Mouse (Mus musculus): ENCODE measurements around the gene Krt9. TPM values are rescaled to one million over a fixed set of nuclear protein-coding genes. Genes with fewer than 3 reads are reported as not detected.

Gene Krt9
- polyA plus RNA-seq, 1 experiment: 6.4 TPM

DNA sequence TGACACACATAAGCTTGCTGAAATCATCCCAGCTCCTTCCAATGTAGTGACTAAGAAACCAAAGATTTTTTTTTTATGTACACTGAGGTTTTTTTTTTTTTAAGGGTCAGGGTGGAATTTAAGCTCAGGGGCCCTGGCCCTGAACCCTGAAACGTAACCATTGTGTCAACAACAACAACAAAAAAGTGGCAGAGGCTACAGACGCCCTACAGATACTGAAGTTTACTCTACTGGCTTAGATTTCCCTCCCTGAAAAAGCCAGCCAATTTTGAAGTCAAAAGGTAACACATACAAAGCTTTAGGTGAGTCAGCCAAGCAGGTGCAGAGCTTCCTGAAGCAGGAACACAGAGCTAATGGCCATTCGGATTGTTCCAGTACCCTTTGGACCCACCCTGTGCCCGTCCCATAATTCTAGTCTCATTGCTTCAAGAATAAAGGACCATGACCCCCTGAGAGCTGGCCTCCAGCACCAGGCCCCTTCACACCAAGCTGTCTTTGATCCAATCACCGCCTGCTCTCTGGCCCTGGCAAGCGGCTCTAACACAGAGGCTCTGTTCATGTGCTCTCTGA, 35.1 kb downstream of the Krt9 start:
- H3K27ac ChIP-seq (ENCODE audit: insufficient read depth, low read length): no peak overlapping the region
- H3K4me3 ChIP-seq (ENCODE audit: insufficient read depth, low read length): no peak overlapping the region
- TF ChIP-seq CTCF (IDR thresholded peaks at IDR 0.05; ENCODE audit: extremely low read depth, insufficient read depth, low read length): no peak
- no peak for TF ChIP-seq POLR2A (IDR thresholded peaks at IDR 0.05; ENCODE audit: extremely low read depth, insufficient read depth, low read length)
- no peaks in the 10 kb centered on the region for H3K4me1 ChIP-seq (ENCODE audit: control insufficient read depth, insufficient read depth, low read length)

DNA sequence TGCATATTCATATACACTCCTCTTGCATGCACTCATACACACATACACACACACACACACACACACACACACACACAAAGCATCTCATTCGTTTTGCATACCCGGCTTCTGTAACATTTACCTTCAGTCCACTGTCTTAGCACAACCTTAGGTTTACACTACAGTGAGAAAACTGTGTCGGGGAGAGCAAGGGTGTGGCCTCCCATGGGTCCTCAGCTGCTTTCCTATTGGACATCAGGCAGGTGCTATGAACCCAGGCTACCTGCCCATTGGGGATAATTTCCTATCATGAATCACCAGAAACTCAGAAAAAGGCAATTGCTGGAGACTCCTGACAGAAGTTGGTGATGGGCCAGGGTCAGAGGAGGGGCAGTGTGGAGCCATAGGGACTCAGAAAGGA, 35.7 kb downstream of the Krt9 start:
- Histone ChIP-seq H3K4me1 (ENCODE audit: control insufficient read depth, insufficient read depth, low read length) (no peaks in the 10 kb centered on the region), H3K4me3 (ENCODE audit: insufficient read depth, low read length) (no peak overlapping the region), H3K27ac (ENCODE audit: insufficient read depth, low read length) (no peak overlapping the region)
- TF ChIP-seq POLR2A (IDR thresholded peaks at IDR 0.05; ENCODE audit: extremely low read depth, insufficient read depth, low read length): no peak
- TF ChIP-seq CTCF (IDR thresholded peaks at IDR 0.05; ENCODE audit: extremely low read depth, insufficient read depth, low read length): no peak

DNA sequence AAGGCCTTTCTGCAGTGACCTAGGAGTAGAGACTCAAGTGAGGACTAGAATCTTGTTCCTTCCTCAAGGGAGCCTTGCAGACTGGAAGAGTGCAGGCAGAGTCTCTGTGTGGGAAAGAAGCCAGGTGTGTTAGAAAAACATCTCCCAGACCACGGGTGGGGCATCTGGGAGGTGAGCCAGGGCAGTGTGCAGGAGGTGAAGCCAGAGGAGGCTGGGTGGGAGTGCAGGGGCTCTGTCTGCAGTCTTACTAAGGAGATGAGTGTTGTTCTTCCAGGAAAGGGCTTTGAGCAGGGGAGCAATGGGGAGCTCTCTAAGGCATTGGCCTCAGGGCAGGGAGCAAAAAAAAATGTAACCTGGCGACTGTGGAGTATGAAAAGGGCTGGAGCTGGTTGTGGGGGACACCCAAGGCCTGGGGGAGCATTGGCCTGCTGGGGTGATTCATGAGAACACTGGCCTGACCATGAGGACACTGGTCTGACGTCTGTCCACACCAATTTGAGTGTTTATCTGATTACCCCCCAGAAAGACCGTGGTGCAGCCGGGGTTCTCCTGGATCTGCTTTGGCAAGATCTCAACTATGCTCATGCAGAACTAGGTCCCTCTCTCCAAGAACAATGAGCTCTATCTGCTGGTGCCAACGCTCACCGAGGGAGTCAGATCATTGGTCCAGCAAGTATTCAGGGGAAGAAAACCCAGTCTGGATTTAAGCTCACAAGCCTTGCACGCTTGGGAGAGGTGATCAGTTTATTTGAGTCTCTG, 37.4 kb downstream of the Krt9 start:
- H3K4me1 ChIP-seq (ENCODE audit: control insufficient read depth, insufficient read depth, low read length): no peaks in the 10 kb centered on the region
- TF ChIP-seq POLR2A (IDR thresholded peaks at IDR 0.05; ENCODE audit: extremely low read depth, insufficient read depth, low read length) (no peak), CTCF (IDR thresholded peaks at IDR 0.05; ENCODE audit: extremely low read depth, insufficient read depth, low read length) (no peak)
- no peak overlapping the region for H3K4me3 ChIP-seq (ENCODE audit: insufficient read depth, low read length)
- no peak overlapping the region for H3K27ac ChIP-seq (ENCODE audit: insufficient read depth, low read length)

DNA sequence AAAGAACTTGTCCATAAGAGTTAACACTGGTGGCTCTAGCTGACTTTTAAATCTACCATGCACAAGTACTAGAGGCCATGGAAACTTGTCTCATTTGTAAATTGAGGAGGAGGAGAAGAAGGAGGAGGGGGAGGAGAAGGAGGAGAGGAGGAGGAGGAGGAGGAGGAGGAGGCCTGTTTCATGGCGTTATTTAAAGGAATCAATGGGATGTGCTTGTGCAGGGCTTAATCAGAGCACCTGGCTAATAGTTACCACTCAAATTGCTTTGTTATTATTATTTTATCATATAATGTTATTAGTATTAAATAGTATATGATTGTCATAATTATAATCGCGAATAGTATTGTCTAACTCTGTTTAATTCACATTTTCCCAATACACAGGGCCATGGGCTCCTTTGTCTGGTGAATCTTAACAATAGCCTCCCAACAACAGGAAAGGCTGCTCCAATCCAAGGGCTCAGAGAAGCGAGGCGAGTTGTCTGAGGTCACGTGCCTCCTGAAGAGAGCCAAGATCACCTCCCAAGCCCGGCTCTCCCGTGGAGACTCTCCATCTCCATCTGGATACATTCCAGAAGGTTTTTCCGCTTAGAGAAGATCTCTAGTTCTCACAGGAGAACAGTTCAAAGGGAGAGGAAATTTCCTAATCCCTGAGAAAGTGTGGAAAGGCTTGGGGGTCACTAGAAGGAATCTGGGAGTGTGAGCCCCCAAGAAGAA, 44.3 kb downstream of the Krt9 start, which contains the start of gene Krt19:
Krt19 (minus strand) TSS at position 51 of the 716 bp plus-strand sequence.
- Histone ChIP-seq H3K4me3 (ENCODE audit: insufficient read depth, low read length) (no peak within 1 kb of the TSS), H3K27ac (ENCODE audit: insufficient read depth, low read length) (no peak within 1 kb of the TSS), H3K4me1 (ENCODE audit: control insufficient read depth, insufficient read depth, low read length) (no peaks in the 10 kb centered on the region)
- no peak for TF ChIP-seq CTCF (IDR thresholded peaks at IDR 0.05; ENCODE audit: extremely low read depth, insufficient read depth, low read length)
- no peak for TF ChIP-seq POLR2A (IDR thresholded peaks at IDR 0.05; ENCODE audit: extremely low read depth, insufficient read depth, low read length)

GRCm38 (mm10) chr11:100147566-100148353, 45.3 kb downstream of the Krt9 start:
- Histone ChIP-seq H3K4me1 (ENCODE audit: control insufficient read depth, insufficient read depth, low read length) (no peaks in the 10 kb centered on the region), H3K4me3 (ENCODE audit: insufficient read depth, low read length) (no peak overlapping the region), H3K27ac (ENCODE audit: insufficient read depth, low read length) (no peak overlapping the region)
- no peak for TF ChIP-seq POLR2A (IDR thresholded peaks at IDR 0.05; ENCODE audit: extremely low read depth, insufficient read depth, low read length)
- TF ChIP-seq CTCF (IDR thresholded peaks at IDR 0.05; ENCODE audit: extremely low read depth, insufficient read depth, low read length): no peak

DNA sequence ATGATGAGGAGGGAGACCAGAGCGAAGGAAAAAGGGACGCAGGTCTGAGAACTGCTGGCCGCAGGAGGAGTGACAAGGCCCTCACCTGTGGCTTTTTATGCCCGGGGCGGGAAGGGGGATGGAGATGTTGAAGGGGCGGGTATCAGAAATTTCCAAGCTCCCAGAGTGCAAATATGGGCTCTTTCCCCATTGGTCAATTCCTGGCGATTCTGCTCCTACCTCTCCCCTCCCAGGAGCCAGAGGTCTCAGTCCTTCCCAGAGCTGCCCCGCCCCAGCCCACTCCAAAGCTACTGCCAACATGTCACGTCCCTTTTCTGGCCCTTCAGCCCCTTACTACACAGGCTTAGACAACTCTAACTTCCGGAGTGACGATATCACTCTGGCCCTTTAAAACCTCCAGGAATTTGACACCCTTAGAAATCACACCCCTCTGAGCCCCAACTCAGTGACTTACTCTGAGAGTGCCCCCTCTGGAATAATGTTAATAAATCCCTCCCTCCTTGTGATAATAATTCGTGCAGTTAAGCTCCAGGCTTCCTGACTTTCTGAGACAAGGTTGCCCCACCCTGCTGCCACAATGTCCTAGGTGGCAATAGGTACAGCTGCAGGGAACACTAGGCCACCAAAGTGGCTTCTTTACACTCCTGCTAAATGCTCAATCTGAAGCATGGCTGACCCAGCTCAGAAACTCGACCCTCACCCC, 47.0 kb downstream of the Krt9 start:
- Histone ChIP-seq H3K27ac (ENCODE audit: insufficient read depth, low read length) (no peak overlapping the region), H3K4me1 (ENCODE audit: control insufficient read depth, insufficient read depth, low read length) (no peaks in the 10 kb centered on the region), H3K4me3 (ENCODE audit: insufficient read depth, low read length) (no peak overlapping the region)
- TF ChIP-seq POLR2A (IDR thresholded peaks at IDR 0.05; ENCODE audit: extremely low read depth, insufficient read depth, low read length): no peak
- no peak for TF ChIP-seq CTCF (IDR thresholded peaks at IDR 0.05; ENCODE audit: extremely low read depth, insufficient read depth, low read length)

DNA sequence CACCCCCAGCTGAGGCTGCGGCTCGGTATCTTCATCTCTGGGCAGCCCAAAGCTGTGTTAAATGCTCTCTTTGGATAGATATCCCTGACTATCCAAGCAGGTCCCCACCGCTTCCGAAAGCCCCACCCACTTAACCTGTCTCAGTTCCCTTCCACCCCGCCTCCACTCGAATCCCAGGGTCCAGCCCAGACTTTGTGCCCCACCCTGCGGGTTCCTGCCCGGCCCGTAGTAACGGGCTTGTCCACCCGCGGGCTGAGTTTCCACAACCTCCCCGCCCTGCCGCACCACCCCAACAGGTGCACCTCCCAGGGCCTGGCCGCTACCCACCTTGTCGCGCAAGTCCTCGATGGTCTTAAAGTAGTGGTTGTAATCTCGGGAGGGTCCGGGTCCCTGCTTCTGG, 47.9 kb downstream of the Krt9 start:
- TF ChIP-seq POLR2A (IDR thresholded peaks at IDR 0.05; ENCODE audit: extremely low read depth, insufficient read depth, low read length) (no peak), CTCF (IDR thresholded peaks at IDR 0.05; ENCODE audit: extremely low read depth, insufficient read depth, low read length) (no peak)
- H3K27ac ChIP-seq (ENCODE audit: insufficient read depth, low read length): no peak overlapping the region
- H3K4me3 ChIP-seq (ENCODE audit: insufficient read depth, low read length): no peak overlapping the region
- H3K4me1 ChIP-seq (ENCODE audit: control insufficient read depth, insufficient read depth, low read length): no peaks in the 10 kb centered on the region

GRCm38 (mm10) chr11:100140966-100141365, 52.1 kb downstream of the Krt9 start:
- TF ChIP-seq CTCF (IDR thresholded peaks at IDR 0.05; ENCODE audit: extremely low read depth, insufficient read depth, low read length): no peak
- no peak for TF ChIP-seq POLR2A (IDR thresholded peaks at IDR 0.05; ENCODE audit: extremely low read depth, insufficient read depth, low read length)
- Histone ChIP-seq H3K4me1 (ENCODE audit: control insufficient read depth, insufficient read depth, low read length) (no peaks in the 10 kb centered on the region), H3K4me3 (ENCODE audit: insufficient read depth, low read length) (no peak overlapping the region), H3K27ac (ENCODE audit: insufficient read depth, low read length) (no peak overlapping the region)

GRCm38 (mm10) chr11:100139391-100139790, 53.7 kb downstream of the Krt9 start:
- TF ChIP-seq CTCF (IDR thresholded peaks at IDR 0.05; ENCODE audit: extremely low read depth, insufficient read depth, low read length) (no peak), POLR2A (IDR thresholded peaks at IDR 0.05; ENCODE audit: extremely low read depth, insufficient read depth, low read length) (no peak)

More at GRCm38 (mm10) chr11:100139391-100139790, 53.7 kb downstream of the Krt9 start:
- Histone ChIP-seq H3K27ac (ENCODE audit: insufficient read depth, low read length) (no peak overlapping the region), H3K4me3 (ENCODE audit: insufficient read depth, low read length) (no peak overlapping the region), H3K4me1 (ENCODE audit: control insufficient read depth, insufficient read depth, low read length) (no peaks in the 10 kb centered on the region)
